Mouse (Mus musculus) heart, embryonic 11.5 days (tissue): ENCODE data around the gene Olfr429. TPM values are rescaled to one million over a fixed set of nuclear protein-coding genes. Genes with fewer than 3 reads are reported as not detected.
"Not testable (repeated sequence)": the region's sequence is repeated elsewhere in the genome, so short reads cannot be mapped to it uniquely, and the experiment has no call there.

Experiments
- ATAC-seq: fragments of 200-750 bp; cut with Nextera tagmentation; replicated peaks from 2 replicates; pipeline ENCODE4 v1.8.0; 2017; ENCODE audit warnings: moderate library complexity; ENCODE audit not compliant: insufficient number of reproducible peaks, low FRiP score, low TSS enrichment
- H3K27ac ChIP-seq: fragments of 300-500 bp; sonication (generic); 2 replicates; pipeline ENCODE4 v1.5.1; 2014; ENCODE audit warnings: mild to moderate bottlenecking, low read depth, low read length
- H3K27me3 ChIP-seq: fragments of 300-500 bp; sonication (generic); 2 replicates; pipeline ENCODE4 v1.6.1; 2014; ENCODE audit warnings: mild to moderate bottlenecking, low read length, mixed read lengths; ENCODE audit not compliant: control insufficient read depth, insufficient read depth
- H3K36me3 ChIP-seq: fragments of 300-500 bp; sonication (generic); 2 replicates; pipeline ENCODE4 v1.6.1; 2014; ENCODE audit warnings: mild to moderate bottlenecking, low read length, moderate library complexity, mixed read lengths; ENCODE audit not compliant: control insufficient read depth, insufficient read depth
- H3K4me1 ChIP-seq: fragments of 300-500 bp; sonication (generic); 2 replicates; pipeline ENCODE4 v1.6.1; 2014; ENCODE audit warnings: low read length; ENCODE audit not compliant: control insufficient read depth, insufficient read depth
- H3K4me2 ChIP-seq: fragments of 300-500 bp; sonication (generic); 2 replicates; pipeline ENCODE4 v1.6.1; 2014; ENCODE audit warnings: mild to moderate bottlenecking, moderate library complexity
- H3K4me3 ChIP-seq: fragments of 300-500 bp; sonication (generic); 2 replicates; pipeline ENCODE4 v1.5.1; 2014; ENCODE audit warnings: low read depth, low read length
- H3K9ac ChIP-seq: fragments of 300-500 bp; sonication (generic); 2 replicates; pipeline ENCODE4 v1.6.1; 2014; ENCODE audit warnings: mild to moderate bottlenecking, low read depth, low read length, moderate library complexity
- H3K9me3 ChIP-seq: fragments of 300-500 bp; sonication (generic); replicated peaks from 2 replicates; pipeline ENCODE4 v1.6.1; 2016; ENCODE audit warnings: low read length; ENCODE audit not compliant: control insufficient read depth
- WGBS: fragments of 180-500 bp; shearing (Covaris S2); extraction: QIAGEN DNeasy Blood & Tissue Kit; methylation state at CpG from one replicate; pipeline ENCODE4 v1.1.7; 2014; ENCODE audit not compliant: insufficient replicate concordance; 5-methylcytosine and 5-hydroxymethylcytosine counted together
- polyA plus RNA-seq: library from polyadenylated mRNA; unstranded; fragments of >200 nt; fragmentation: Nextera tagmentation; extraction: Ambion mirVana; gene quantifications from 2 replicates; pipeline ENCODE4 v1.2.1, GENCODE M21; 2014

Olfr429 gene
- polyA plus RNA-seq, 1 experiment from 2014 or later, result not detected

GRCm38 (mm10) chr1:174049357-174049756, 34.8 kb upstream of the Olfr429 start:
- not testable (repeated sequence) for H3K36me3 ChIP-seq, H3K4me3 ChIP-seq, H3K4me1 ChIP-seq, ATAC-seq, H3K27ac ChIP-seq, H3K9ac ChIP-seq, H3K27me3 ChIP-seq, H3K4me2 ChIP-seq, H3K9me3 ChIP-seq
- 65% methylated on average over 3 of the region's 4 CpGs for WGBS

- Histone ChIP-seq H3K36me3 (no peaks in the 10 kb centered on the region), H3K9ac (no peak overlapping the region), H3K4me2 (no peak overlapping the region), H3K9me3 (no peaks in the 10 kb centered on the region), H3K27me3 (no peaks in the 10 kb centered on the region), H3K4me3 (no peak overlapping the region), H3K4me1 (no peaks in the 10 kb centered on the region), H3K27ac (no peak overlapping the region)
- 82% methylated on average over 4 of the region's 4 CpGs for WGBS
- ATAC-seq, result no peak
Observed at GRCm38 (mm10) chr1:174050532-174050931, 33.6 kb upstream of the Olfr429 start.

DNA sequence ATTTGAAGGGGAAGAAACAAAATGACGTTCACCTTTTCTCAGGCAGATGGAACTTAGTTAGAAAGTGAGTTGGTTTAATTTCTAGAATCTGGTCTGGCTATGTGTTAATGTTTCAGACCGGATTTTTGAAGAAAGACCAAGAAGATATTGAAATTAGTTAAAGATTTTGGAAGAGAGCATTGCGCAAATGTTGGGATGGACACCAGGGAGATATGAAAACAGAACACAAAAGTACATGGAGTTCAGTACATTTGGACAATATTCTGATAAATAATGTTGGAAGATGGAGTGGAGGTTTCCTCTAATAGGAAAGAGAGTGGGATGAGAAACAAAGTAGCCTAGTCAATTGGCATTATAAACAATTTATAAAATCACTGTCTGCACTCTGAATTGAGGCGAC, 32.6 kb upstream of the Olfr429 start:
- Histone ChIP-seq H3K4me1 (no peaks in the 10 kb centered on the region), H3K4me2 (no peak overlapping the region), H3K27ac (no peak overlapping the region), H3K9ac (no peak overlapping the region), H3K4me3 (no peak overlapping the region), H3K27me3 (no peaks in the 10 kb centered on the region), H3K9me3 (no peaks in the 10 kb centered on the region), H3K36me3 (no peaks in the 10 kb centered on the region)
- ATAC-seq, result no peak
- 79% methylated on average over 4 of the region's 4 CpGs for WGBS

GRCm38 (mm10) chr1:174051931-174052536, 32.1 kb upstream of the Olfr429 start:
- H3K27me3 ChIP-seq, result no peaks in the 10 kb centered on the region
- 69% methylated on average over 5 of the region's 5 CpGs for WGBS

GRCm38 (mm10) chr1:174052981-174053380, 31.1 kb upstream of the Olfr429 start:
- H3K4me2 ChIP-seq, result no peak overlapping the region
- no peak overlapping the region for H3K9ac ChIP-seq
- no peak overlapping the region for H3K4me3 ChIP-seq
- H3K27ac ChIP-seq, result no peak overlapping the region
- no peaks in the 10 kb centered on the region for H3K36me3 ChIP-seq
- 75% methylated on average over 3 of the region's 3 CpGs for WGBS
- no peaks in the 10 kb centered on the region for H3K4me1 ChIP-seq
- ATAC-seq, result no peak
- no peaks in the 10 kb centered on the region for H3K27me3 ChIP-seq
- H3K9me3 ChIP-seq, result no peaks in the 10 kb centered on the region

More at GRCm38 (mm10) chr1:174051931-174052536, 32.1 kb upstream of the Olfr429 start:
- no peak for ATAC-seq
- Histone ChIP-seq H3K9me3 (no peaks in the 10 kb centered on the region), H3K4me1 (no peaks in the 10 kb centered on the region), H3K4me2 (no peak overlapping the region), H3K36me3 (no peaks in the 10 kb centered on the region), H3K4me3 (no peak overlapping the region), H3K27ac (no peak overlapping the region), H3K9ac (no peak overlapping the region)

DNA sequence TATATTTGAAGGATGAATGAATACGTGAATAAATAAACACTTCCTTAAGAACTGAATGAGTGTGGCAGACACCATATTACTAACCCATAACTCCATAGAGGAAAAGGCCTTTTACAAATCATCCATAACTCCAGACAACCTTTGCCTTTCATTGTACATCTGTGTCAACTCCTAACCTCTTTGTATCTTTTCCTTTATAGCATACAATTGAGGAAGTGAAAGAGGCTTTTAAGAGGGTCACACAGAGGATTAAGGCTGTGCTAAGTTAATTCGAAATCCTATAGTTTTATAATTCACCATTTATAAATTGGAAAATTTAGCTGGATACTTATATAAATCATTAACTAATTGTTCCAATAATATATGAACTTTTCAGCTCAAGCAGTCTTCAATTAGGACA, 28.9 kb upstream of the Olfr429 start:
- Histone ChIP-seq H3K27me3 (no peaks in the 10 kb centered on the region), H3K4me1 (no peaks in the 10 kb centered on the region), H3K9ac (no peak overlapping the region), H3K4me2 (no peak overlapping the region), H3K4me3 (no peak overlapping the region), H3K36me3 (no peaks in the 10 kb centered on the region), H3K9me3 (no peaks in the 10 kb centered on the region), H3K27ac (no peak overlapping the region)
- ATAC-seq, result no peak
- 77% methylated on average over 2 of the region's 2 CpGs for WGBS

- no peaks in the 10 kb centered on the region for H3K9me3 ChIP-seq
- no peak within 1 kb of the TSS for H3K27ac ChIP-seq
- ATAC-seq, result no peak
- no peaks in the 10 kb centered on the region for H3K27me3 ChIP-seq
- no peak within 1 kb of the TSS for H3K4me3 ChIP-seq
- H3K36me3 ChIP-seq, result no peaks in the 10 kb centered on the region
- 74% methylated on average over 3 of the region's 3 CpGs for WGBS
- no peak within 1 kb of the TSS for H3K9ac ChIP-seq
- no peak within 1 kb of the TSS for H3K4me2 ChIP-seq
- H3K4me1 ChIP-seq, result no peaks in the 10 kb centered on the region
Observed at GRCm38 (mm10) chr1:174066305-174066704, 17.8 kb upstream of the Olfr429 start, which contains the start of gene Olfr430. TSS of gene Olfr430 (plus strand) at chr1:174066605.

- no peaks in the 10 kb centered on the region for H3K27me3 ChIP-seq
- no peak within 1 kb of the TSS for H3K4me3 ChIP-seq
- H3K9me3 ChIP-seq, result no peaks in the 10 kb centered on the region
- no peak within 1 kb of the TSS for H3K27ac ChIP-seq
- no peaks in the 10 kb centered on the region for H3K36me3 ChIP-seq
- H3K4me2 ChIP-seq, result no peak within 1 kb of the TSS
- no peaks in the 10 kb centered on the region for H3K4me1 ChIP-seq
- no peak within 1 kb of the TSS for H3K9ac ChIP-seq
- WGBS, result 83% methylated on average over 1 of the region's 1 CpGs
- no peak for ATAC-seq
Observed at GRCm38 (mm10) chr1:174096591-174096990, 12.5 kb downstream of the Olfr429 start, which contains the start of gene Olfr427. TSS of gene Olfr427 (plus strand) at chr1:174096891.

DNA sequence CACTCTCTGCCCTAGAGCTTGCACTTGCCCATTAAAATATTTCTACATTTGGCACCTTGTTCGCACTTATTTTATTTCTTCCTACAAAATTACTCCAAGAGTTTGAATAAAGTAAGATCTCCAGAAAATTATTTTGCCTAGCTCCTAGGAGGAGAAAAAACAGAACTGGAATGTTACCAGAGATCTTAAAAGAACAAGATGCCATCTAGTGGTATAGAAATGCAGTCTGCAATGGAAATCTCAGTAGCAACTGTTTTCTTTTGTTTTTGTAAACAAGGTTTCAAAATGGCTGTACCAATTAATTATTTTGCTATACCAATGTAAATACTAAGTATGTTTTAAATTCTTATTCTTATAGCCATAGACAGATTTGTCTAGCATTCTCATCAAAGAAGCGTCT, 19.6 kb downstream of the Olfr429 start:
- Histone ChIP-seq H3K9me3 (no peaks in the 10 kb centered on the region), H3K9ac (no peak overlapping the region), H3K4me3 (no peak overlapping the region), H3K4me2 (no peak overlapping the region), H3K27ac (no peak overlapping the region), H3K4me1 (no peaks in the 10 kb centered on the region), H3K36me3 (no peaks in the 10 kb centered on the region), H3K27me3 (no peaks in the 10 kb centered on the region)
- WGBS, result 50% methylated on average over 2 of the region's 2 CpGs
- no peak for ATAC-seq
